Mouse (Mus musculus): ENCODE results near the gene Faap20.

- TF ChIP-seq CTCF (IDR thresholded peaks at IDR 0.05; ENCODE audit: low read depth) = no peak
- TF ChIP-seq EP300 (IDR thresholded peaks at IDR 0.05; ENCODE audit: low read depth) = no peak
Observed at GRCm38 (mm10) chr4:155246691-155247105, 2.9 kb upstream of the Faap20 start.
